Mouse (Mus musculus) liver, postnatal 0 days (tissue): Measurements from ENCODE around the gene Glrp1.

ENCODE experiments used
- CTCF ChIP-seq: sonication (generic); IDR thresholded peaks from 2 replicates; pipeline ENCODE4 v1.5.1; 2016; ENCODE audit warnings: antibody characterized with exemption, low read depth
- EP300 ChIP-seq: IDR thresholded peaks from 2 replicates; pipeline ENCODE4 v1.6.1; 2016; ENCODE audit warnings: antibody characterized with exemption, low read depth, mild to moderate bottlenecking

DNA sequence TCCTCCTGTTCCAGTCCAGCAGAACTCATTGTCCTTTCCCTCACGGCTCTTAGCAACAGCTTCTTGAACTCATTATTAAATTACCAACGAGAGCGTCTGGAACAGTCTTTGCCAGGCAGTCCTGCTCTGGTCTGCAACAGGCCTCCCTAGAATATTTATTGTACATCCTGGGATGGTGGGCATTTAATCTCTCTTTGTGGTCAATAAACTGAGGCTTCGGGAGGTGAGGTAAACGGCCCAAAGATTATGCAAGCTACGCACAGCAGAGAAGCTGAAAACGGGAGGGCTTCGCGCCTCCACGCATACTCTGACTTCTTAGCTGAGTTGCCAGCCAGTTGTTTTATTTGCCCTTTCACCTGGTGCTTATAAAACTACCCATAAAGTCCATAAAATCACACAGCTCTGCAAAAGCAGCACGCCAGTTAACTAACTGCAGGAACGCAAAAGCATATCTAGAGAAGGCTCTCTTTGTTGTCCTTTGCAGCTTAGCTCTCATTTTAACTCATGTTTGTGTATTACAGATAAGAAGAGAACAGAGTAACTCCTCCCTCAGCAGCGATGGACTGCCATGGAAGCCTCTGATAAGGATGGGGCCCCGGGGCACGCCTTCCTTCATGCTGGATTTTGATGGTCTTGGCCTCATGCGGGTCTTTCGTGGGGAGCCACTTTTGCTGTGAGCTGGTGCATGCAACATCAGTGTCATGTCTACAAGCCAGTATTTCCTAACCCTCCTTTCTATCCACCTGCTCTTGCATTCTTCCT is 18.1 kb downstream of the Glrp1 start:
- TF ChIP-seq EP300: peak; percentile 96
- TF ChIP-seq CTCF: no peak
